Mouse (Mus musculus): ENCODE measurements around the gene Xrcc6. TPM values are rescaled to one million over a fixed set of nuclear protein-coding genes. Genes with fewer than 3 reads are reported as not detected.

The Xrcc6 gene
- polyA plus RNA-seq, 1 experiment: 53.7 TPM

- H3K36me3 ChIP-seq (ENCODE audit: control insufficient read depth, insufficient read depth): peaks cover 88% of the 10 kb centered on the region
Observed at GRCm38 (mm10) chr15:82035904-82036689, 48.5 kb downstream of the Xrcc6 start.

GRCm38 (mm10) chr15:82040650-82041049, 53.0 kb downstream of the Xrcc6 start:
- Histone ChIP-seq H3K79me2 (ENCODE audit: control insufficient read depth, insufficient read depth) (peaks cover 49% of the 10 kb centered on the region), H3ac (ENCODE audit: control insufficient read depth, insufficient read length, low read depth) (no peak overlapping the region), H3K4me3 (ENCODE audit: insufficient read depth, poor library complexity, severe bottlenecking) (no peak overlapping the region), H3K27me3 (ENCODE audit: control insufficient read depth, insufficient read depth, insufficient read length) (no peaks in the 10 kb centered on the region), H3K36me3 (ENCODE audit: control insufficient read depth, insufficient read depth) (peaks cover 80% of the 10 kb centered on the region), H3K79me3 (ENCODE audit: low read depth) (peaks cover 38% of the 10 kb centered on the region)
- TF ChIP-seq CEBPB (IDR thresholded peaks at IDR 0.05; ENCODE audit: low read depth) (no peak), CTCF (IDR thresholded peaks at IDR 0.05; ENCODE audit: control insufficient read depth, insufficient read depth, insufficient read length) (peak; percentile 86), MAX (IDR thresholded peaks at IDR 0.05) (no peak), MYOD1 (IDR thresholded peaks at IDR 0.05; ENCODE audit: control insufficient read depth, insufficient read length, low read depth) (no peak), MYOG (IDR thresholded peaks at IDR 0.05; ENCODE audit: control insufficient read depth, extremely low read depth, insufficient read length) (no peak), USF1 (IDR thresholded peaks at IDR 0.05; ENCODE audit: low read depth) (no peak)

More at GRCm38 (mm10) chr15:82035904-82036689, 48.5 kb downstream of the Xrcc6 start:
- Histone ChIP-seq H3K79me2 (ENCODE audit: control insufficient read depth, insufficient read depth) (peaks cover 12% of the 10 kb centered on the region), H3ac (ENCODE audit: control insufficient read depth, insufficient read length, low read depth) (no peak overlapping the region), H3K4me3 (ENCODE audit: insufficient read depth, poor library complexity, severe bottlenecking) (no peak overlapping the region), H3K79me3 (ENCODE audit: low read depth) (peaks cover 5% of the 10 kb centered on the region), H3K27me3 (ENCODE audit: control insufficient read depth, insufficient read depth, insufficient read length) (no peaks in the 10 kb centered on the region)
- TF ChIP-seq MAX (IDR thresholded peaks at IDR 0.05) (no peak), CEBPB (IDR thresholded peaks at IDR 0.05; ENCODE audit: low read depth) (no peak), USF1 (IDR thresholded peaks at IDR 0.05; ENCODE audit: low read depth) (no peak), MYOD1 (IDR thresholded peaks at IDR 0.05; ENCODE audit: control insufficient read depth, insufficient read length, low read depth) (no peak), FOSL1 (IDR thresholded peaks at IDR 0.05; ENCODE audit: insufficient read depth, low read length, poor library complexity, severe bottlenecking) (no peak), CTCF (IDR thresholded peaks at IDR 0.05; ENCODE audit: control insufficient read depth, insufficient read depth, insufficient read length) (no peak), MYOG (IDR thresholded peaks at IDR 0.05; ENCODE audit: control insufficient read depth, extremely low read depth, insufficient read length) (no peak)

GRCm38 (mm10) chr15:82044166-82044784, 56.6 kb downstream of the Xrcc6 start:
- H3ac ChIP-seq (ENCODE audit: control insufficient read depth, insufficient read length, low read depth): no peak overlapping the region

GRCm38 (mm10) chr15:82046246-82046891, 58.7 kb downstream of the Xrcc6 start:
- H3K36me3 ChIP-seq (ENCODE audit: control insufficient read depth, insufficient read depth): peaks cover 33% of the 10 kb centered on the region
- H3K79me3 ChIP-seq (ENCODE audit: low read depth): peaks cover 48% of the 10 kb centered on the region
- peaks cover 55% of the 10 kb centered on the region for H3K79me2 ChIP-seq (ENCODE audit: control insufficient read depth, insufficient read depth)
- TF ChIP-seq MYOD1 (IDR thresholded peaks at IDR 0.05; ENCODE audit: control insufficient read depth, insufficient read length, low read depth) (no peak), MYOG (IDR thresholded peaks at IDR 0.05; ENCODE audit: control insufficient read depth, extremely low read depth, insufficient read length) (no peak), MAX (IDR thresholded peaks at IDR 0.05) (no peak), CEBPB (IDR thresholded peaks at IDR 0.05; ENCODE audit: low read depth) (no peak), USF1 (IDR thresholded peaks at IDR 0.05; ENCODE audit: low read depth) (no peak), CTCF (IDR thresholded peaks at IDR 0.05; ENCODE audit: control insufficient read depth, insufficient read depth, insufficient read length) (no peak), FOSL1 (IDR thresholded peaks at IDR 0.05; ENCODE audit: insufficient read depth, low read length, poor library complexity, severe bottlenecking) (no peak)
- H3K27me3 ChIP-seq (ENCODE audit: control insufficient read depth, insufficient read depth, insufficient read length): no peaks in the 10 kb centered on the region
- peak overlapping the region; percentile 90 for H3ac ChIP-seq (ENCODE audit: control insufficient read depth, insufficient read length, low read depth)
- H3K4me3 ChIP-seq (ENCODE audit: insufficient read depth, poor library complexity, severe bottlenecking): peak overlapping the region; percentile 100

More at GRCm38 (mm10) chr15:82044166-82044784, 56.6 kb downstream of the Xrcc6 start:
- TF ChIP-seq CEBPB (IDR thresholded peaks at IDR 0.05; ENCODE audit: low read depth) (no peak), MYOG (IDR thresholded peaks at IDR 0.05; ENCODE audit: control insufficient read depth, extremely low read depth, insufficient read length) (no peak), FOSL1 (IDR thresholded peaks at IDR 0.05; ENCODE audit: insufficient read depth, low read length, poor library complexity, severe bottlenecking) (no peak), MAX (IDR thresholded peaks at IDR 0.05) (no peak)
- H3K79me2 ChIP-seq (ENCODE audit: control insufficient read depth, insufficient read depth): peaks cover 67% of the 10 kb centered on the region
- H3K4me3 ChIP-seq (ENCODE audit: insufficient read depth, poor library complexity, severe bottlenecking): no peak overlapping the region
- H3K79me3 ChIP-seq (ENCODE audit: low read depth): peaks cover 53% of the 10 kb centered on the region
- H3K36me3 ChIP-seq (ENCODE audit: control insufficient read depth, insufficient read depth): peaks cover 52% of the 10 kb centered on the region
- H3K27me3 ChIP-seq (ENCODE audit: control insufficient read depth, insufficient read depth, insufficient read length): no peaks in the 10 kb centered on the region

GRCm38 (mm10) chr15:82047080-82047883, 59.6 kb downstream of the Xrcc6 start, which contains the start of gene Snu13:
Snu13 (minus strand) TSS chr15:82047598.
- TF ChIP-seq USF1 (IDR thresholded peaks at IDR 0.05; ENCODE audit: low read depth) (peak; percentile 28), MAX (IDR thresholded peaks at IDR 0.05) (peak; percentile 78), FOSL1 (IDR thresholded peaks at IDR 0.05; ENCODE audit: insufficient read depth, low read length, poor library complexity, severe bottlenecking) (no peak), MYOG (IDR thresholded peaks at IDR 0.05; ENCODE audit: control insufficient read depth, extremely low read depth, insufficient read length) (no peak)
- peak within 1 kb of the TSS; percentile 90 for H3ac ChIP-seq (ENCODE audit: control insufficient read depth, insufficient read length, low read depth)
- H3K79me2 ChIP-seq (ENCODE audit: control insufficient read depth, insufficient read depth): peaks cover 51% of the 10 kb centered on the region
- H3K27me3 ChIP-seq (ENCODE audit: control insufficient read depth, insufficient read depth, insufficient read length): no peaks in the 10 kb centered on the region
- peaks cover 47% of the 10 kb centered on the region for H3K79me3 ChIP-seq (ENCODE audit: low read depth)
- peak within 1 kb of the TSS; percentile 100 for H3K4me3 ChIP-seq (ENCODE audit: insufficient read depth, poor library complexity, severe bottlenecking)
- H3K36me3 ChIP-seq (ENCODE audit: control insufficient read depth, insufficient read depth): peaks cover 31% of the 10 kb centered on the region

Measured in C2C12 (cell line).